Mouse (Mus musculus): ENCODE data around the gene D11Wsu47e. TPM values are rescaled to one million over a fixed set of nuclear protein-coding genes. Genes with fewer than 3 reads are reported as not detected.

The D11Wsu47e gene
- total RNA-seq, 1 experiment, result 38.5 TPM

DNA sequence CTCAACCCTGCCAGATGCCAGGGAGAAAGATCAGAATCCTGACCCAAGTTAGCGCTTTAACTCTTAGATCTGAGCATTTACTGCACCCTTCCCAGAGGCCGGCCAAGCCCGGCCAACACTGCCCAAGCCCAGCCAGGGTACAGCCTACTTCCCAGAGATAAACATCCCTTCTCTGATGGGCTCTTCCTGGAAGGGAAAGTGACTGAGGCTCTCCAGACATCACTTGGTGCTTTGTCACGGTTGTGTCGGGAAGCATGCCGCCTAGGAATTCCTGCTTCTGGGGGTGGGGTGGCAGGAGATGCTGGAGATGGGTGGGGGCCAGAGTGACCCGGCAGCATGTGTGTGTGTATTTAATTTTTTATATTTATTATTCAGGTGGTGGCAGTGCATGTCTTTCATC is 55.9 kb downstream of the D11Wsu47e start:
- in situ Hi-C loops (cut with MboI; ENCODE audit: low sequenced_read_pairs in 2 of 2, unreplicated experiment in 2 of 2), result no loop called here
- peaks cover 4% of the 10 kb centered on the region; the same call in 1 of the 2 replicates for H3K36me3 ChIP-seq (ENCODE audit: control insufficient read depth, insufficient read depth, low read length, poor library complexity, severe bottlenecking)

DNA sequence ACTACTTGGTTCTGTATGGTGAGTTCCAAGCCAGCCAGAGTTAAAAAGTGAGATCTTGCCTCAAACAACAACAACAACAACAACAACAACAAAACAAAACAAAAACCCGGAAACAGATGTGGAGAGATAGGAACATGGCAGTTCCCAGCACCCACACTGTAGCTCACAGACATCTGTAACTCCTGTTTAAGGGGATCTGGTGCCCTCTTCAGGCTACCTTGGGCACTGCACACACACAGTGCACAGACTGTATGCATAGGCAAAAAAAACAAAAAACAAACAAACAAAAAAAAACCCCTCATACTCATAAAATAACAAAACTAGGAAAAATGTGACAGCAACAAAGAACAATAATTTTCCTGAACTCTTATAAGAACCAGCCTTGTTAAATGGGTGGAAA is 58.8 kb downstream of the D11Wsu47e start:
- Histone ChIP-seq H3K4me1 (ENCODE audit: control insufficient read depth in 2 of 2, insufficient read depth in 2 of 2, low read length in 2 of 2, poor library complexity in 1 of 2) (peaks cover 4 to 24% of the 10 kb centered on the region in 2 experiments; a peak in 3 of 4 replicates), H3K36me3 (ENCODE audit: control insufficient read depth, insufficient read depth, low read length, poor library complexity, severe bottlenecking) (peaks cover 4% of the 10 kb centered on the region; the same call in 1 of the 2 replicates), H3K4me3 (ENCODE audit: insufficient read depth in 1 of 2, low read depth in 1 of 2, low read length in 2 of 2, poor library complexity in 1 of 2, severe bottlenecking in 1 of 2) (no peak overlapping the region), H3K9ac (ENCODE audit: insufficient read depth, low read depth, low read length, poor library complexity, severe bottlenecking) (no peak overlapping the region), H3K9me3 (ENCODE audit: control insufficient read depth, insufficient read depth, low read depth, low read length) (no peaks in the 10 kb centered on the region), H3K27ac (ENCODE audit: insufficient read depth, low read depth, low read length, poor library complexity, severe bottlenecking) (no peak overlapping the region)
- TF ChIP-seq ZNF384 (IDR thresholded peaks at IDR 0.05; ENCODE audit: low read depth, low read length) (no peak), CHD2 (IDR thresholded peaks at IDR 0.05; ENCODE audit: low read depth, low read length) (no peak), ZC3H11A (IDR thresholded peaks at IDR 0.05; ENCODE audit: borderline replicate concordance, low read depth, low read length) (peak; percentile 43; the same call in 1 of the 2 replicates)
- in situ Hi-C loops (cut with MboI; ENCODE audit: low sequenced_read_pairs in 2 of 2, unreplicated experiment in 2 of 2), result no loop called here
- no peak for DNase-seq (ENCODE audit: low read depth, low spot score)

More for the DNA sequence above, 55.9 kb downstream of the D11Wsu47e start:
- H3K4me3 ChIP-seq (ENCODE audit: insufficient read depth in 1 of 2, low read depth in 1 of 2, low read length in 2 of 2, poor library complexity in 1 of 2, severe bottlenecking in 1 of 2), result no peak overlapping the region
- no peak for DNase-seq (ENCODE audit: low read depth, low spot score)
- peaks cover 5 to 19% of the 10 kb centered on the region in 2 experiments; a peak in 2 of 4 replicates for H3K4me1 ChIP-seq (ENCODE audit: control insufficient read depth in 2 of 2, insufficient read depth in 2 of 2, low read length in 2 of 2, poor library complexity in 1 of 2)
- TF ChIP-seq MAFK (IDR thresholded peaks at IDR 0.05; ENCODE audit: insufficient read depth, low read depth, low read length), result no peak
- no peak for TF ChIP-seq HCFC1 (IDR thresholded peaks at IDR 0.05; ENCODE audit: borderline replicate concordance, insufficient read depth, low read length)
- TF ChIP-seq CHD2 (IDR thresholded peaks at IDR 0.05; ENCODE audit: low read depth, low read length), result no peak
- TF ChIP-seq ZNF384 (IDR thresholded peaks at IDR 0.05; ENCODE audit: low read depth, low read length), result no peak
- TF ChIP-seq ZC3H11A (IDR thresholded peaks at IDR 0.05; ENCODE audit: borderline replicate concordance, low read depth, low read length), result no peak
- no peak overlapping the region for H3K27ac ChIP-seq (ENCODE audit: insufficient read depth, low read depth, low read length, poor library complexity, severe bottlenecking)
- no peak overlapping the region for H3K9ac ChIP-seq (ENCODE audit: insufficient read depth, low read depth, low read length, poor library complexity, severe bottlenecking)
- H3K9me3 ChIP-seq (ENCODE audit: control insufficient read depth, insufficient read depth, low read depth, low read length), result no peaks in the 10 kb centered on the region

Other genes starting within 250 kb of the D11Wsu47e start
- gene Sstr2, start 65.1 kb upstream of the D11Wsu47e start, total RNA-seq (2012; rRNA removed), result 0.45 and 0.90 TPM in 2 replicates
- 19.1 TPM in 2 replicates for gene Cog1, start 35.2 kb upstream of the D11Wsu47e start, total RNA-seq (2012; rRNA removed)
- 17.0 and 18.0 TPM in 2 replicates for gene Slc39a11, start 34.3 kb upstream of the D11Wsu47e start, total RNA-seq (2012; rRNA removed)
- 13.8 and 18.0 TPM in 2 replicates for gene Fam104a, start 257 bp upstream of the D11Wsu47e start, total RNA-seq (2012; rRNA removed)
- 19.6 and 35.0 TPM in 2 replicates for gene Cpsf4l, start 25.6 kb downstream of the D11Wsu47e start, total RNA-seq (2012; rRNA removed)
- gene Cdc42ep4, start 67.5 kb downstream of the D11Wsu47e start, total RNA-seq (2012; rRNA removed), result 17.8 and 20.7 TPM in 2 replicates

Data from ES-E14 (cell line).